Mouse (Mus musculus): ENCODE data around the gene Pck1.

Gene Pck1

DNA sequence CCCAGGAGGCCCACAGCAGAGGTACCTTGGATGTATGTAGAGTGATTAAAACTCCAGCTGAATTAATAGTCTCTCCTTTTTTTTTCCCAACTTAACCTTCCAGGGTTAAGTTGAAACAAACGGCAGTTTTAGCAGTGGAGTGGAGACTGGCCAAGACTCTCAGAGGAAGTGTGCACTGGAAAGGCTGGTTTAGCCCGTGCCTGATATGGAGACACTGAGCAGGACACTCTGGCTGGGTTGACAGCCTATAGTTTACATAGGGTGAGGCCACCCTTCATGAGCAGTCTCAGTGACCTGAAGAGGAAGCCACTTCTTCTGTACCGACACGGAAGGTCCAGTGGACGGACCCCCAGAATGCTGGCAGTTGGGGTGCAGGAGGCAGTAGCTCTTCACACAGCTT is 1.5 kb upstream of the Pck1 start:
- no peak for DNase-seq

DNA sequence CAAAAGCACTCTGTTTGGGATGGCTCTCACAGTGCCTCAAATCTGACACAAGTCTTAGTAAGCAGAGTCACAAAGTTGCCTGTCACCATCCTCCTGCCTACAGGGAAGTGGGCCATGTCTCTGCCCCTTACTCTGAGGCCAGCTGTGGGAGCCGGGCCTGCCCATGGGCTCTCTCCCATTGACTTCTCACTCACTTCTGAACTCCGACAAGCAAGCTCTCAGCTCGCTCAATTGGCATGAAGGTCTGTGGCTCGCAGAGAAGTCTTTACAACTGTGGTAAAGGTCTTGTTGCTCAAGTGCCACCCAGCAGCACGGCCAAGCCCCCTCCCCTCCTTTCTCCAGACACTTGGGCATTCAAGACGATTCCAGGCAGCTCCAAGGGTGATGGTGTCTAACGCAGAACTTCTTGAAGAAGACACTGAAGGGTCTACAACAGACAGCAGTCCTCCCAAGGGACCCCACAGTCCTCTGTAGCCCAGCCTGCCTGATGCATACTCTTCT is 1.0 kb upstream of the Pck1 start:
- DNase-seq: no peak

- no peak for DNase-seq
Observed at GRCm38 (mm10) chr2:173153266-173153665, 418 bp downstream of the Pck1 start.

DNA sequence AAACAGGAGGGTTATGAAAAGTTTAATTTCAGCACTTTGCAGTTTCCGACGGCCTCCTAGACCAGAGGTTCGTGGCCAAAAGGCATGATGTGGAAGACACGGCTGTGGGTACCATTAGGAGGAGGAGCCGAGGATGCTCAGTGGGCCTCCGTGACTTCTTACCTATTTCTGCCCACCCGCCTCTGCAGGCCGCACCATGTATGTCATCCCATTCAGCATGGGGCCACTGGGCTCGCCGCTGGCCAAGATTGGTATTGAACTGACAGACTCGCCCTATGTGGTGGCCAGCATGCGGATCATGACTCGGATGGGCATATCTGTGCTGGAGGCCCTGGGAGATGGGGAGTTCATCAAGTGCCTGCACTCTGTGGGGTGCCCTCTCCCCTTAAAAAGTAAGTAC is 1.7 kb downstream of the Pck1 start:
- no peak for DNase-seq

DNA sequence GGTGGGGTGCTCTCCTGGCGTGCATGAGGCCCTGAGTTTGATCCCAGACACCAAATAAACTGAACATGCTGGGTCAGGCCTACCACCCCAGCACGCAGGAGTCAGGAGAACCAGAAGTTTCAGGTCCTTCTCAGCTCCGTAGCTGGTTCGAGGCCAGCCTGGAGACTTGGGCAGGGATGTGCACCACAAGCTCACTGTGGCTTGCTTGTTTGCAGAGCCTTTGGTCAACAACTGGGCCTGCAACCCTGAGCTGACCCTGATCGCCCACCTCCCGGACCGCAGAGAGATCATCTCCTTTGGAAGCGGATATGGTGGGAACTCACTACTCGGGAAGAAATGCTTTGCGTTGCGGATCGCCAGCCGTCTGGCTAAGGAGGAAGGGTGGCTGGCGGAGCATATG is 2.1 kb downstream of the Pck1 start:
- no peak for DNase-seq

- no peak for DNase-seq
Observed at GRCm38 (mm10) chr2:173155907-173156306, 3.1 kb downstream of the Pck1 start.

DNA sequence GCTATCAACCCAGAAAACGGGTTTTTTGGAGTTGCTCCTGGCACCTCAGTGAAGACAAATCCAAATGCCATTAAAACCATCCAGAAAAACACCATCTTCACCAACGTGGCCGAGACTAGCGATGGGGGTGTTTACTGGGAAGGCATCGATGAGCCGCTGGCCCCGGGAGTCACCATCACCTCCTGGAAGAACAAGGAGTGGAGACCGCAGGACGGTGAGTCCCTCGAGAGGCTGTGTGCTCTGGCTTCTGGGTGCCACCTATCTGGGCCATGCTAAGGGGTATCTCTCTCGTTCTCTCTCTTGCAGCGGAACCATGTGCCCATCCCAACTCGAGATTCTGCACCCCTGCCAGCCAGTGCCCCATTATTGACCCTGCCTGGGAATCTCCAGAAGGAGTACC is 4.1 kb downstream of the Pck1 start:
- no peak for DNase-seq

DNA sequence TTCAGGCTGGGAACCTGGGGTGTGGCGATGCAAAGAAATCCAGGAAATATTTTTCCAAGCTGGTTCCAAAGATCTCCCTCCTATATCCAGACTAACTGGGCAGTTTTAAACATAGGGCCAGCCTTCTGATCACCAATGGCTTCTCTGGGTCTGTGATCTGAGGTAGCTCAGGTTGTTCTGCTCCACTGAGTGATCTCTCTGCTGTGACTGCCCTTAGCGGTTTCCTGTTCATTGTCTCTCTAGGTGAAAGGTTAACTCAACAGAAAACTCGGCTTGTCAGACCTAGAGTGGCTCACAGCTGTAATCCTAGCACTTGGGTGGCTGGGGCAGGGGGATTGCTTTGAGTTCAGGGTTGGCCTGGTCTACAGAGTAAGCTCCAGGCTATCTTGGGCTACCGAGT is 4.5 kb downstream of the Pck1 start:
- no peak for DNase-seq

DNA sequence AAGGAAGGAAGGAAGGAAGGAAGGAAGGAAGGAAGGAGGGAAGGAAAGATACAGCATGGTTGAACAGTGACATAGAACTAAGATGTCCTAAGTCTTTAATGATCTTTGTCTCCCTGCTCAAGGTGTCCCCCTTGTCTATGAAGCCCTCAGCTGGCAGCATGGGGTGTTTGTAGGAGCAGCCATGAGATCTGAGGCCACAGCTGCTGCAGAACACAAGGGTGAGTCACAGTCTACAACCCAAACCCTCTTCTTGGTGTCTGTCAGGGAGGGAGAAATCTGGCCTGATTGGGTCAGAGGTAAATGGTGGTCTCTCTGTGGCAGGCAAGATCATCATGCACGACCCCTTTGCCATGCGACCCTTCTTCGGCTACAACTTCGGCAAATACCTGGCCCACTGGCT is 5.0 kb downstream of the Pck1 start:
- DNase-seq: no peak

DNA sequence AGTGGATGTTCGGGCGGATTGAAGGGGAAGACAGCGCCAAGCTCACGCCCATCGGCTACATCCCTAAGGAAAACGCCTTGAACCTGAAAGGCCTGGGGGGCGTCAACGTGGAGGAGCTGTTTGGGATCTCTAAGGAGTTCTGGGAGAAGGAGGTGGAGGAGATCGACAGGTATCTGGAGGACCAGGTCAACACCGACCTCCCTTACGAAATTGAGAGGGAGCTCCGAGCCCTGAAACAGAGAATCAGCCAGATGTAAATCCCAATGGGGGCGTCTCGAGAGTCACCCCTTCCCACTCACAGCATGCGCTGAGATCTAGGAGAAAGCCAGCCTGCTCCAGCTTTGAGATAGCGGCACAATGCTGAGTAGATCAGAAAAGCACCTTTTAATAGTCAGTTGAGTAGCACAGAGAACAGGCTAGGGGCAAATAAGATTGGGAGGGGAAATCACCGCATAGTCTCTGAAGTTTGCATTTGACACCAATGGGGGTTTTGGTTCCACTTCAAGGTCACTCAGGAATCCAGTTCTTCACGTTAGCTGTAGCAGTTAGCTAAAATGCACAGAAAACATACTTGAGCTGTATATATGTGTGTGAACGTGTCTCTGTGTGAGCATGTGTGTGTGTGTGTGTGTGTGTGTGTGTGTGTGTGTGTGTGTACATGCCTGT is 5.7 kb downstream of the Pck1 start:
- DNase-seq: no peak

GRCm38 (mm10) chr2:173159354-173160311 is 6.8 kb downstream of the Pck1 start:
- peak; percentile 62 for DNase-seq

DNA sequence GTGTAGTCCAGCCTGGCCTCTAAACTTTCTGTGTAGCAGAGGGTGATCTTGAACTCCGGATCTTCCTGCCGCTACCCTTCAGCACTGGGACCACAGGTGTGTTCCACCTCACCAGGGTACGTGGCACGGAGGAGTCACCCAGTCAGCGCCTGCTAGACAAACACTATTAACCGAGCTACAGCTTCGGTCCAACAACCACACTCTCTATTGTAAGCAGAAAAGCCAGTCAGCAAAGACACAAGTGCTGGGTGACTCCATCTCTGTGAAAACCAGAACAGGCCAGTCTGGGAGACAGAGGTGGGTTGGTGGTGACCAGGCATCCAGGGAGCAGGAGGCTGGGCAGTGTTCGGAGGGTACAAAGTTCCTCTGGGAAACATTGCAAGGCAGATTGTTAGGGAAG is 10.5 kb downstream of the Pck1 start:
- no peak for DNase-seq

- peak; percentile 59 to 67 for DNase-seq
Observed at GRCm38 (mm10) chr2:173164358-173164757, 11.5 kb downstream of the Pck1 start.

DNA sequence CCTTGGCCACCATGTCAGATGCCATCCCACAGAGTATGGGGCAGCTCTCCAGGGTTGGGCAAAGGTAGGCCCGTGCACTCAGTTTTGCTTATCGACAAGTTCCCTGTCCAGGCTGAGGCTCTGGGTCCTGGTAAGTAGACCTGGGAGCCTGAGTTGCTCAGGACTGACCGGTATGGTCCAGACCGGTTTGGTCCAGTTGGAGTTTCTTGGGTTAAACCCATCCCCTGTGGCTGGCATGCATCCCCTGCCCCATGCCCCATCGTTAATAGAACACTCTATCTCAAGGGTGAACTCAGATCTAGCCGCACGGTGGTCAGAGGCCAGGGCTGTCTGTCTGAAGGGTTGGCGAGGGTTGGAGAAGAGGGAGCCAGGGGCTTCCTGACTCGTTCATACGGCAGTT is 12.1 kb downstream of the Pck1 start:
- no peak for DNase-seq

GRCm38 (mm10) chr2:173165357-173165756 is 12.5 kb downstream of the Pck1 start:
- DNase-seq: no peak

DNA sequence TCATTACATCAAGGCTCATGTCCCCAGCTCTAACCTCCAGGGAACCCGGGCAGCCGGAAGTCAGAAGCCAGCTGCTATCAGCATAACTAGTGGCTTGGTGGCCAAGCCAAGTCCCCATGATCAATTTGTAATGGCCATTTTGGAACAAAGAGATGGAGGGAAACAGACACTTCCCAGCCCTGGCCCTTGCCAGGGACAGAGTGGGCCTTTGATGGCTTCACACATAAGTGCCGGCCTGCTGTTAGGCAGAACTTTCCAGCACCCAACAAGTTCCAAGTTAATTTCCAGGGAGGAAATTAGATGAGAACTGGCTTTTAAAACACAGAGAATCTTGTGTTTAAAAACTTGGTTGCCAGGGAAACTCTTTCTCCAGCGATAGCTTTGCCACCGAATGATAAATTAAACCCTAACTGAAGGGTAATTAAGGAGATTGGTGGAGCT is 15.6 kb downstream of the Pck1 start:
- no peak for DNase-seq

- no peak for DNase-seq
Observed at GRCm38 (mm10) chr2:173170081-173170480, 17.2 kb downstream of the Pck1 start.

DNA sequence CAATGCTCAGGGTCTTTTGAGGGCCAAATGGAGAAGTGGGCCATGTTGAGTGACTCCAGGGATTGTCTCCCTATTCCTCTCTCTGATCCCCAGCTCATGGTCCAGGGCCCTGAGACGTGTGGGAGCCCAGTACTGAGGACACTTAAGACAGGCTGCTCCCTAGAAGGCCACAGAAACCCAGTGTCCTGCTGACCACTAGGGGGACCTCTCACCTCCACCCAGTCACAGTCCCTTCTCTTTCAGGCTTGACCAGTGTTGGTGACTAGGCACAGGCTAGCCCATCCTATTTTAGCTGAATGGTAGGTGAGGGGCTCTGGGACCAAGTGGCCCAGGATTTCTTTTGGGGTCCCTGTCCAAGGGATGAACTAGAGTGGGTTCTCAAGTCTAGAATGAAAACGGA is 17.9 kb downstream of the Pck1 start:
- DNase-seq: no peak

GRCm38 (mm10) chr2:173171470-173171869 is 18.6 kb downstream of the Pck1 start:
- peak in 1 of 2 experiments; percentile 62 for DNase-seq

DNA sequence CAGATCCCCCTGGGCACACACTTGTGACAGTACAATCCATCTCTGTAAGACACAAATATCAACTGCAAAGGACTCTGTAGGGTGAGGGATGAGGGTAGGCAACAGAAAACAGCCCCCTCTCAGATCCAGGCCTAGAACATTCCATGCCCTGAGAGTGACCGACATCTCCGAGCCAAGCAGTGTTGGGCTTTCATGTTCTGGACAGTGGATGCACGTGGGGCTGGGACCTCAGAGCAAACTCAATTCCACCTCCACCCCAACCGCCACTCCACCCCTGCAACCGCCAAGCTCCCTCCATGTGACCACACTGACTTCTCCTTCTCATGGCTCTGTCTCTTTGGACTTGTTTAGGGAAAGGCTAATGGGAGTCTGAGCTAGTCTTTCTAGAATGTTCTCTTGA is 19.1 kb downstream of the Pck1 start:
- no peak for DNase-seq

DNA sequence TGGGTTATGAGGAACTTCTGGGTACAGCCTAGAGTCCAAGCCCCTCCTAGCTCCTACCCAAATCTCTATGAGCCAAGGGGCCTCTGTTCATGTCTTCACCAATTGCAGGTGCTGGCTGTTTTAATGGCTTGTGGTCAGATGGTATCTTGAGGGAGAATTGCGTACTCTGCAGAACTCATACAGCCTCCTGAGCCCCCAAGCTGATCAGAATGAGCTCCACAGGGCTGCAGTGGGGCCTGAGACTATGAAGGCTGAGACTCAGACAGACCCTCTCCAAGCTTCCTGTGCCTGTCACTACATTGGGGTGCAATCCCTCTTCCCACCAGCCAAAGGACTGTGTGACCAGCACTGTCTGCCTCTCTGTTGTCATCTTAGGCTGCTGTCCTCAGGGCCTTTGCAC is 19.5 kb downstream of the Pck1 start:
- DNase-seq: no peak

GRCm38 (mm10) chr2:173173008-173173407 is 20.2 kb downstream of the Pck1 start:
- peak in 1 of 2 experiments; percentile 53 for DNase-seq

DNA sequence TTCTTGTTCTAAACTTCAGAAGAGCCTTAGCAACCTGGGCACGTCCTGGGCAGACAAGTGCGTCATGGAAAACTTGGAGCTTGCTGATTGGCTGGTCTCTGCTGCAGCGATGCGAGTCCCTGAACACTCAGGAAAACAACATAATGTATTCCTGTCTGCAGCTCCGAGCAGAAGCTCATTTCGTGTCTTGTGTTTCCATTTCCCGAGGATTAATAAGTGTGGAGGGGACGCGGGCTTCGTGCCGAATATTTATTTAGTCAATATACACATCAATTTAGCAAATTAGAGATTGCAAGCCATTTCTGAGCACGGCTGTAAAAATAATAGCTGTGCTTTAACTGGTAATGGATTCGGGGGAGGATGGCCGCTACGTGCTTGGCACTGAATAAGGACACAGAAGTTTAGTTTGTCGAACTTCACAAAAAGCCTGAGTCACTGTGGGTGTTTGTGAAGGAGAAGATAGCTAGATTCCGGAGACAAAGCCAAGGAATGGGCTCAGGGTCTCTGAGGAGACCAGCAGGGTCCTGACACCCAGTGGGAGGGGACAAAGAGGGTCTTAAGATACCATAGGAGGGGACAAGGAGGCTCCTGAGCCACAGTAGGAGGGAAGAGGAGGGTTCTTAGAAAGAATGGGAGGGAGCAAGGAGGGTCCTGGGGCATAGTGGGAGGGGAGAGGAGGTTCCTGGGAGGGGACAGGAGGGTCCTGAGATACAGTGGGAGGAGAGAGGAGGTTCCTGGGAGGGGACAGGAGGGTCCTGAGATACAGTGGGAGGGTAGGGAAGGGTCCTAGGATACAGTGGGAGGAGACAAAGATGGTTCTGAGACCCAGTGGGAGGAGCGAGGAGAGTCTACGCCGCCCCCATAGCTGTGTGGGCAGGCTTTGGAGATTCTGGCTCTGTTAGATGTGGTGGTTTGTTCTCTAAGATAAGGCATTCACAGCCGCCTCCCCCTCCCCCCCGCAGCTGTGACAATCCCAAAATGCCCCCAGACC is 21.0 kb downstream of the Pck1 start:
- DNase-seq: peak; percentile 46 to 50

All from cerebellum, postnatal 10 days (tissue).